Mouse (Mus musculus): ENCODE data around the gene Mks1. TPM values are rescaled to one million over a fixed set of nuclear protein-coding genes. Genes with fewer than 3 reads are reported as not detected.

Gene Mks1
- polyA plus RNA-seq, 1 experiment from 2014 or later = 14.6 TPM

- no peak for ATAC-seq (ENCODE audit: insufficient number of reproducible peaks, insufficient read depth, low FRiP score, low read depth)
- 48% methylated on average over 5 of the region's 5 CpGs for WGBS
- no peaks in the 10 kb centered on the region for H3K4me1 ChIP-seq (ENCODE audit: control insufficient read depth, insufficient read depth, low read length)
These were observed 30.5 kb downstream of the Mks1 start for GRCm38 (mm10) chr11:87883493-87883892.

GRCm38 (mm10) chr11:87884856-87885255, 31.8 kb downstream of the Mks1 start:
- no peak for ATAC-seq (ENCODE audit: insufficient number of reproducible peaks, insufficient read depth, low FRiP score, low read depth)
- H3K27me3 ChIP-seq (ENCODE audit: control insufficient read depth, insufficient read depth, low read length) = no peaks in the 10 kb centered on the region
- 81% methylated on average over 5 of the region's 5 CpGs for WGBS
- no peak overlapping the region for H3K9ac ChIP-seq (replicated peaks; ENCODE audit: low read depth, low read length)
- no peaks in the 10 kb centered on the region for H3K9me3 ChIP-seq (ENCODE audit: control insufficient read depth, low read depth, low read length)
- no peak overlapping the region for H3K4me3 ChIP-seq (ENCODE audit: low read depth, low read length)
- H3K4me2 ChIP-seq (replicated peaks; ENCODE audit: low read depth, low read length) = no peak overlapping the region
- H3K27ac ChIP-seq (ENCODE audit: low read length) = no peak overlapping the region
- no peaks in the 10 kb centered on the region for H3K36me3 ChIP-seq (ENCODE audit: control insufficient read depth, insufficient read depth, low read length)
- H3K4me1 ChIP-seq (ENCODE audit: control insufficient read depth, insufficient read depth, low read length) = no peaks in the 10 kb centered on the region

More at GRCm38 (mm10) chr11:87883493-87883892, 30.5 kb downstream of the Mks1 start:
- H3K4me2 ChIP-seq (replicated peaks; ENCODE audit: low read depth, low read length) = no peak overlapping the region
- no peak overlapping the region for H3K4me3 ChIP-seq (ENCODE audit: low read depth, low read length)
- no peaks in the 10 kb centered on the region for H3K9me3 ChIP-seq (ENCODE audit: control insufficient read depth, low read depth, low read length)
- no peak overlapping the region for H3K9ac ChIP-seq (replicated peaks; ENCODE audit: low read depth, low read length)
- no peak overlapping the region for H3K27ac ChIP-seq (ENCODE audit: low read length)
- no peaks in the 10 kb centered on the region for H3K36me3 ChIP-seq (ENCODE audit: control insufficient read depth, insufficient read depth, low read length)
- no peaks in the 10 kb centered on the region for H3K27me3 ChIP-seq (ENCODE audit: control insufficient read depth, insufficient read depth, low read length)

- 86% methylated on average over 6 of the region's 6 CpGs for WGBS
- no peak within 1 kb of the TSS for H3K27ac ChIP-seq (ENCODE audit: low read length)
- H3K36me3 ChIP-seq (ENCODE audit: control insufficient read depth, insufficient read depth, low read length) = no peaks in the 10 kb centered on the region
- no peak within 1 kb of the TSS for H3K9ac ChIP-seq (replicated peaks; ENCODE audit: low read depth, low read length)
- no peaks in the 10 kb centered on the region for H3K27me3 ChIP-seq (ENCODE audit: control insufficient read depth, insufficient read depth, low read length)
- no peak for ATAC-seq (ENCODE audit: insufficient number of reproducible peaks, insufficient read depth, low FRiP score, low read depth)
- no peak within 1 kb of the TSS for H3K4me2 ChIP-seq (replicated peaks; ENCODE audit: low read depth, low read length)
- H3K4me1 ChIP-seq (ENCODE audit: control insufficient read depth, insufficient read depth, low read length) = no peaks in the 10 kb centered on the region
- no peak within 1 kb of the TSS for H3K4me3 ChIP-seq (ENCODE audit: low read depth, low read length)
- H3K9me3 ChIP-seq (ENCODE audit: control insufficient read depth, low read depth, low read length) = no peaks in the 10 kb centered on the region
These were observed 39.2 kb downstream of the Mks1 start, which contains the start of gene Olfr462 for GRCm38 (mm10) chr11:87892168-87892567. Gene Olfr462 (minus strand): TSS chr11:87892268.

DNA sequence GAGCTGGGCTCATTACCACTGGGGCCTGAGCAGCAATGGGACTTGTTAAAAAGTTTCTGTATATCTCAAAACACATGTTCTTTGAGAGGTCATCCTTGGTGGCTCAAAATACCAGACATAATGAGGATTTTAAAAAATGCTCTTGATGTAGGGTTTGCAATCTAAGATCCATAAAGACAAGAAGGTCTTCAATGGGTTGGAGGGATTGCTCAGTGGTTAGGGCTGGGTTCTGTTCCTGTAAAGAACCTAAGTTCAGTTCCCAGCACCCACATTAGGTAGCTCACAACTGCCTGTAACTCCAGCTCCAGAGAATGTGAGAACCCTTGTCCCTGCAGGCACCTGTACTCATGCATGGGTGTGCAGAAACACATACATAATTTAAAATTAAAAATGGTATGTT, 44.3 kb downstream of the Mks1 start, which contains the start of gene Olfr463:
Gene Olfr463, minus strand, starts transcription at position 101 of the 400 bp plus-strand sequence.
- Histone ChIP-seq H3K9ac (replicated peaks; ENCODE audit: low read depth, low read length) (no peak within 1 kb of the TSS), H3K27ac (ENCODE audit: low read length) (no peak within 1 kb of the TSS), H3K4me3 (ENCODE audit: low read depth, low read length) (no peak within 1 kb of the TSS), H3K4me2 (replicated peaks; ENCODE audit: low read depth, low read length) (no peak within 1 kb of the TSS), H3K4me1 (ENCODE audit: control insufficient read depth, insufficient read depth, low read length) (no peaks in the 10 kb centered on the region), H3K27me3 (ENCODE audit: control insufficient read depth, insufficient read depth, low read length) (no peaks in the 10 kb centered on the region), H3K9me3 (ENCODE audit: control insufficient read depth, low read depth, low read length) (no peaks in the 10 kb centered on the region), H3K36me3 (ENCODE audit: control insufficient read depth, insufficient read depth, low read length) (no peaks in the 10 kb centered on the region)
- ATAC-seq (ENCODE audit: insufficient number of reproducible peaks, insufficient read depth, low FRiP score, low read depth) = no peak

DNA sequence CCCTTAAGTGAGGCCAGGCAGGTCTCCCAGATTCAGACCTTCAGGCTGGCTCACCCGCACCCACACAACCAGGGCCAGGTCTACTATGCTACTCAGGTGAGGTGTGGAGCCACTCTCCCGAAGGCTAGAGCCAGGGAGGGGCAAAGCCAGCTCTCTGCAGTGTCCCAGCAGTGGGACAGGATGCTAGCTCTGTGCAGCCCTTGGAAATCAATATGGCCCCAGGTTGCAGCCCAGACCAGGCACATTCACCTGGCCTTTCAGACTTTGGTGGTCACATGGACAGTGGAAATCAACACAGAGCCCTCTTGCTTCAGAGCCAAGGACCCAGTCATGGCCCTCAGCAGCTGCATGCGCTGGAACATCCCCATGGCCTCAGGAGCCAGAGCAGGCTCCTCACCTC, 51.3 kb downstream of the Mks1 start:
- H3K4me1 ChIP-seq (ENCODE audit: control insufficient read depth, insufficient read depth, low read length) = no peaks in the 10 kb centered on the region
- H3K27me3 ChIP-seq (ENCODE audit: control insufficient read depth, insufficient read depth, low read length) = no peaks in the 10 kb centered on the region
- no peaks in the 10 kb centered on the region for H3K9me3 ChIP-seq (ENCODE audit: control insufficient read depth, low read depth, low read length)
- H3K9ac ChIP-seq (replicated peaks; ENCODE audit: low read depth, low read length) = no peak overlapping the region
- H3K4me2 ChIP-seq (replicated peaks; ENCODE audit: low read depth, low read length) = no peak overlapping the region
- ATAC-seq (ENCODE audit: insufficient number of reproducible peaks, insufficient read depth, low FRiP score, low read depth) = no peak
- H3K27ac ChIP-seq (ENCODE audit: low read length) = no peak overlapping the region
- H3K4me3 ChIP-seq (ENCODE audit: low read depth, low read length) = no peak overlapping the region
- 85% methylated on average over 3 of the region's 3 CpGs for WGBS
- H3K36me3 ChIP-seq (ENCODE audit: control insufficient read depth, insufficient read depth, low read length) = no peaks in the 10 kb centered on the region

Other genes with a start within 250 kb of the Mks1 start
- gene Hsf5, start 236.1 kb upstream of the Mks1 start, polyA plus RNA-seq (2014; fragmentation: Nextera tagmentation; extraction: Ambion mirVana) = 0.21 and 0.41 TPM in 2 replicates
- gene Rnf43, start 190.5 kb upstream of the Mks1 start, polyA plus RNA-seq (2014; fragmentation: Nextera tagmentation; extraction: Ambion mirVana) = 19.7 and 20.2 TPM in 2 replicates
- gene Supt4a, start 115.7 kb upstream of the Mks1 start, polyA plus RNA-seq (2014; fragmentation: Nextera tagmentation; extraction: Ambion mirVana) = 133 and 151 TPM in 2 replicates
- 3.1 TPM in 2 replicates for gene Tspoap1, start 92.7 kb upstream of the Mks1 start, polyA plus RNA-seq (2014; fragmentation: Nextera tagmentation; extraction: Ambion mirVana)
- gene Mpo, start 59.6 kb upstream of the Mks1 start, polyA plus RNA-seq (2014; fragmentation: Nextera tagmentation; extraction: Ambion mirVana) = 2.5 and 5.0 TPM in 2 replicates
- gene Lpo, start 24.9 kb upstream of the Mks1 start, polyA plus RNA-seq (2014; fragmentation: Nextera tagmentation; extraction: Ambion mirVana) = 0.14 and 0.25 TPM in 2 replicates
- 0.25 and 0.32 TPM in 2 replicates for gene Epx, start 22.3 kb downstream of the Mks1 start, polyA plus RNA-seq (2014; fragmentation: Nextera tagmentation; extraction: Ambion mirVana)
- gene Olfr462, start 39.1 kb downstream of the Mks1 start, polyA plus RNA-seq (2014; fragmentation: Nextera tagmentation; extraction: Ambion mirVana) = not detected in 2 replicates
- gene Olfr463, start 44.2 kb downstream of the Mks1 start, polyA plus RNA-seq (2014; fragmentation: Nextera tagmentation; extraction: Ambion mirVana) = not detected in 2 replicates
- gene Olfr464, start 67.8 kb downstream of the Mks1 start, polyA plus RNA-seq (2014; fragmentation: Nextera tagmentation; extraction: Ambion mirVana) = not detected in 2 replicates
- 14.2 and 16.7 TPM in 2 replicates for gene Dynll2, start 134.3 kb downstream of the Mks1 start, polyA plus RNA-seq (2014; fragmentation: Nextera tagmentation; extraction: Ambion mirVana)
- 345 and 362 TPM in 2 replicates for gene Srsf1, start 194.2 kb downstream of the Mks1 start, polyA plus RNA-seq (2014; fragmentation: Nextera tagmentation; extraction: Ambion mirVana)
- 46.5 and 50.8 TPM in 2 replicates for gene Vezf1, start 215.1 kb downstream of the Mks1 start, polyA plus RNA-seq (2014; fragmentation: Nextera tagmentation; extraction: Ambion mirVana)
- gene Cuedc1, start 244.8 kb downstream of the Mks1 start, polyA plus RNA-seq (2014; fragmentation: Nextera tagmentation; extraction: Ambion mirVana) = 21.7 and 24.9 TPM in 2 replicates